Mouse (Mus musculus) liver, adult 2 months (tissue): ENCODE results near the gene Zfp663. TPM values are rescaled to one million over a fixed set of nuclear protein-coding genes. Genes with fewer than 3 reads are reported as not detected.

Experiments
- DNase-seq: peaks from one replicate; pipeline ENCODE4 v3.0.0-alpha.2; 2011; ENCODE audit warnings: low read depth, low spot score; ENCODE audit errors: extremely low read depth
- H3K27ac ChIP-seq: fragments of 200-500 bp; replicated peaks from 2 replicates; pipeline ENCODE4 v1.5.1; 2012; ENCODE audit warnings: low read depth, mild to moderate bottlenecking, control low read depth, inconsistent platforms, low read length; ENCODE audit not compliant: insufficient read depth
- H3K27me3 ChIP-seq: fragments of 200-500 bp; 2 replicates; pipeline ENCODE4 v1.6.1; 2012; ENCODE audit warnings: mild to moderate bottlenecking, moderate library complexity, low read length, inconsistent platforms; ENCODE audit not compliant: control insufficient read depth, insufficient read depth
- H3K36me3 ChIP-seq: fragments of 200-500 bp; 2 replicates; pipeline ENCODE4 v1.6.1; 2012; ENCODE audit warnings: low read length, inconsistent platforms; ENCODE audit not compliant: control insufficient read depth, insufficient read depth
- H3K4me1 ChIP-seq: fragments of 200-500 bp; 2 replicates; pipeline ENCODE4 v1.6.1; 2011; ENCODE audit warnings: low read length; ENCODE audit not compliant: control insufficient read depth, insufficient read depth
- H3K4me3 ChIP-seq: fragments of 200-500 bp; 2 replicates; pipeline ENCODE4 v1.5.1; 2011; ENCODE audit warnings: low read depth, mild to moderate bottlenecking, control low read depth, low read length, moderate library complexity; ENCODE audit not compliant: insufficient read depth
- H3K79me2 ChIP-seq: fragments of 200-500 bp; 2 replicates; pipeline ENCODE4 v1.6.1; 2012; ENCODE audit warnings: inconsistent platforms, mild to moderate bottlenecking, low read length, moderate library complexity; ENCODE audit not compliant: control insufficient read depth, insufficient read depth
- H3K9ac ChIP-seq: fragments of 200-500 bp; 2 replicates; pipeline ENCODE4 v1.6.1; 2012; ENCODE audit warnings: low read depth, mild to moderate bottlenecking, control low read depth, inconsistent platforms, low read length
- CTCF ChIP-seq: fragments of 200-500 bp; IDR thresholded peaks from 2 replicates; pipeline ENCODE4 v1.5.1; 2011; ENCODE audit warnings: low read depth, low read length, control low read depth
- POLR2A ChIP-seq: fragments of 200-500 bp; IDR thresholded peaks from 2 replicates; pipeline ENCODE4 v1.6.1; 2011; ENCODE audit warnings: low read length, control low read depth; ENCODE audit not compliant: insufficient read depth; ENCODE audit errors: extremely low read depth
- whole genome bisulfite sequencing: fragments of 180-500 bp; shearing (Covaris S2); methylation state at CpG from one replicate; pipeline ENCODE4 v1.1.7; 2018; 5-methylcytosine and 5-hydroxymethylcytosine counted together
- polyA plus RNA-seq: library from polyadenylated mRNA; depleted of rRNA; stranded (reverse); fragments of >200 nt; gene quantifications from 2 replicates; pipeline ENCODE4 v1.2.3, GENCODE M21; 2012
- total RNA-seq: library from RNA; depleted of rRNA; stranded (reverse); fragments of >200 nt; gene quantifications from 2 replicates; pipeline ENCODE4 v1.2.3, GENCODE M21; 2014

The Zfp663 gene
- total and polyA plus RNA-seq, 2 experiments = not detected

DNA sequence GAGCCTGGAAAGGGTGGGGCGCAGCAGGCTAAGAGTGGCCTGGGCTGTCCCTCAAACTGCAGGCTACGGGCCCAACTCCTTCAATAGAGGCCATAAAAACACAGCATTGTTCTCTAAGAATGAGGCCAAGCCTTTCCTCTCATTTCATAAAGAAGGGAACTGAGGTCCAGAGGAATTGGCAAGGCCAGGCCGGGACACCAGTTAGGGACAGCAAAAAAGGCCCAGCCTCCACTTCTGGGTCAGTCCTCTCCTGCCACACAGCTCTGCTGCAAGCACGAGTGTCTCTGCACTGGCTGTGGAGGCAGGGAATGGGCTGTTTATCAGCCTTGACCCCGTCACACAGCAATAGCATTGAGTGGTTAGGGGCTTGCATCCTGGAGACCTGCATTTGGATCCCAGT, 45.0 kb downstream of the Zfp663 start:
- no peak for DNase-seq
- Histone ChIP-seq H3K36me3 (no peaks in the 10 kb centered on the region), H3K27me3 (no peaks in the 10 kb centered on the region), H3K27ac (no peak overlapping the region), H3K4me3 (no peak overlapping the region), H3K9ac (no peak overlapping the region), H3K4me1 (peaks cover 20% of the 10 kb centered on the region; the same call in 1 of the 2 replicates), H3K79me2 (peaks cover 28% of the 10 kb centered on the region; the same call in 1 of the 2 replicates)
- 88% methylated on average over 5 of the region's 5 CpGs for WGBS
- no peak for TF ChIP-seq CTCF
- TF ChIP-seq POLR2A = no peak

DNA sequence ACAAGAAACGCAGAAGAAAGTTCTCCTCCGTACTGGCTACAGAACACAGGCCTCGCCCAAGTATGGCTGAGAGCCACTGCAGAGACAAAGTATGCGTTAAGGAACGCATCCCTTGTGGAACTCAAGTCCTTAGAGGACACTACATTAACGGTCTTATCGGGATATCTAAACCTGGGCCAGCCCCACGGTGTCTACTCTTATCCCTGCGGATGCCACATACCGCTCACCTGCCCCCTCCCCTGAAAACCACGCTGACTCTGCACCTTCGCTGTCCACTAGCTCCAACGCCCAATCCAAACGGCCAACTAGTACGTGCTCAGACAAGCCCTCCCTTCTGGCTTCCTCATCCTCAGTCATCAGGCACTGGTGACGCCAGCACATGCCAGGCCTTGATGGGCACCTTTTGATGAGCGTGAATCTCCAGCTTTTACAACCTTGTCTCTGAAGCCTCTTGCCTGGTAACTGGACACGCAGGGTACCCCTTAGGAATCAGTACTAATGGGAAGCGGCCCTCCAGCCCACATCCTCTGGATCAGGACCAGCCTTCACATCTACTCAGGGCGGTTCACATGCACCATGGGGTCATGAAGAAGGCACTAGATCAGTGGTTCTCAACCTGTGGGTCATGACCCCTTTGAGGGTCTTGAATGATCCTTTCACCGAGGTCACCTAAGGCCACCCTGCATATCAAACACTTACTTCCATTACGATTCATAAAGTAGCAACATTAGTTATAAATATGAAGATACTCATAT, 46.4 kb downstream of the Zfp663 start:
- 89% methylated on average over 22 of the region's 22 CpGs for WGBS
- Histone ChIP-seq H3K36me3 (no peaks in the 10 kb centered on the region), H3K79me2 (peaks cover 28% of the 10 kb centered on the region; the same call in 1 of the 2 replicates), H3K27ac (no peak overlapping the region; the same call in 1 of the 2 replicates), H3K9ac (no peak overlapping the region), H3K4me1 (peaks cover 20% of the 10 kb centered on the region; the same call in 1 of the 2 replicates), H3K27me3 (no peaks in the 10 kb centered on the region), H3K4me3 (no peak overlapping the region)
- DNase-seq = no peak
- TF ChIP-seq CTCF = no peak
- no peak for TF ChIP-seq POLR2A

- 63% methylated on average over 8 of the region's 8 CpGs for WGBS
- H3K9ac ChIP-seq = no peak overlapping the region
- H3K4me3 ChIP-seq = no peak overlapping the region
- TF ChIP-seq POLR2A (no peak), CTCF (no peak)
- no peak for DNase-seq
- H3K27ac ChIP-seq = peak overlapping the region; percentile 38
- peaks cover 17% of the 10 kb centered on the region; the same call in 1 of the 2 replicates for H3K4me1 ChIP-seq
- H3K27me3 ChIP-seq = no peaks in the 10 kb centered on the region
- peaks cover 28% of the 10 kb centered on the region; the same call in 1 of the 2 replicates for H3K79me2 ChIP-seq
- H3K36me3 ChIP-seq = no peaks in the 10 kb centered on the region
Measured at GRCm38 (mm10) chr2:165321381-165321888, 47.1 kb downstream of the Zfp663 start.

DNA sequence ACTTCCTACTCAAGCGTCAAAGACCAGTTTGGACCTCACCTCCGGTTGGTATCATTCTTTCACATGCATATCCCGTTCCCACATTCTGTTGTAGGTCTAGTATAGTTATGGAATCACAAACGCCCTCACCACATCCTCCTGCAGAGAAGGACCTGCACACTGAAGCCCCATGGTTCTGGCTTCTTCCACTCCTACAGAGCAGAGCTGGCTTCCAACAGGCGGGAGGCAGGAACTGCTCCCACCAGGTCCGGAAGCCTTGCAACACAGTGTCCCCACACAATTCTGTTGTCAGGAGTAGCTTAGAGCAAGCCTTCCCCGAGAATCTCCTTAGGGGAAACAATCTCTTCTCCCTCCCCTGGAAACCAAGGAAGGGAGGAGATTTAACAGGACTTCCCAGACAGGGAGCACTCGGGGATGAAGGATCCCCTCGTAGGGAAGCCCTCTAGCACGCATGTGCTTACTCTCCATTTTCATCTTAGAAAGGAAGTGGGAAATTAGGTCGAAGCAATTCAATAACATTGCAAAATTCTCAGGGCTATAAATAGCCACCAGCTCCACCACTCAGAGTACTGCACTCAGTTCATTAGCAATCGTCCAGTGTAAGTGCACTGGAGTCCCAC, 47.9 kb downstream of the Zfp663 start:
- no peak for TF ChIP-seq CTCF
- no peak for TF ChIP-seq POLR2A
- Histone ChIP-seq H3K79me2 (peaks cover 22% of the 10 kb centered on the region; the same call in 1 of the 2 replicates), H3K4me1 (peaks cover 15% of the 10 kb centered on the region; the same call in 1 of the 2 replicates), H3K27ac (peak overlapping the region; percentile 6), H3K4me3 (no peak overlapping the region), H3K27me3 (no peaks in the 10 kb centered on the region), H3K36me3 (no peaks in the 10 kb centered on the region), H3K9ac (no peak overlapping the region)
- DNase-seq = peak; percentile 47
- WGBS = 44% methylated on average over 12 of the region's 12 CpGs

- peaks cover 10% of the 10 kb centered on the region; the same call in 1 of the 2 replicates for H3K4me1 ChIP-seq
- peak; percentile 33 for DNase-seq
- WGBS = 68% methylated on average over 4 of the region's 4 CpGs
- TF ChIP-seq POLR2A (no peak), CTCF (no peak)
- H3K9ac ChIP-seq = no peak overlapping the region
- no peaks in the 10 kb centered on the region for H3K36me3 ChIP-seq
- peaks cover 12% of the 10 kb centered on the region; the same call in 1 of the 2 replicates for H3K79me2 ChIP-seq
- no peaks in the 10 kb centered on the region for H3K27me3 ChIP-seq
- H3K4me3 ChIP-seq = no peak overlapping the region
- no peak overlapping the region for H3K27ac ChIP-seq
Measured at GRCm38 (mm10) chr2:165319503-165319902, 49.0 kb downstream of the Zfp663 start.
